Mouse (Mus musculus) liver, embryonic 15.5 days (tissue): ENCODE results near the gene Naa50. TPM values are rescaled to one million over a fixed set of nuclear protein-coding genes. Genes with fewer than 3 reads are reported as not detected.

Source experiments
- ATAC-seq: fragments of 200-750 bp; cut with Nextera tagmentation; 2 replicates; pipeline ENCODE4 v1.8.0; 2017; ENCODE audit warnings: moderate number of reproducible peaks, mild to moderate bottlenecking, moderate library complexity; ENCODE audit not compliant: insufficient read depth
- H3K27ac ChIP-seq: fragments of 300-500 bp; sonication (generic); replicated peaks from 2 replicates; pipeline ENCODE4 v1.5.1; 2015; ENCODE audit warnings: mild to moderate bottlenecking, inconsistent platforms
- H3K27me3 ChIP-seq: fragments of 300-500 bp; sonication (generic); 2 replicates; pipeline ENCODE4 v1.6.1; 2015; ENCODE audit warnings: mild to moderate bottlenecking, inconsistent platforms
- H3K36me3 ChIP-seq: fragments of 300-500 bp; sonication (generic); replicated peaks from 2 replicates; pipeline ENCODE4 v1.6.1; 2015; ENCODE audit warnings: moderate library complexity, mild to moderate bottlenecking, inconsistent platforms
- H3K4me1 ChIP-seq: fragments of 300-500 bp; sonication (generic); replicated peaks from 2 replicates; pipeline ENCODE4 v1.6.1; 2015; ENCODE audit warnings: inconsistent platforms
- H3K4me2 ChIP-seq: fragments of 300-500 bp; sonication (generic); 2 replicates; pipeline ENCODE4 v1.6.1; 2015; ENCODE audit warnings: moderate library complexity, mild to moderate bottlenecking, inconsistent platforms
- H3K4me3 ChIP-seq: fragments of 300-500 bp; sonication (generic); replicated peaks from 2 replicates; pipeline ENCODE4 v1.5.1; 2015; ENCODE audit warnings: mild to moderate bottlenecking, inconsistent platforms
- H3K9ac ChIP-seq: fragments of 300-500 bp; sonication (generic); 2 replicates; pipeline ENCODE4 v1.6.1; 2015; ENCODE audit warnings: moderate library complexity, mild to moderate bottlenecking, inconsistent platforms
- H3K9me3 ChIP-seq: fragments of 300-500 bp; sonication (generic); replicated peaks from 2 replicates; pipeline ENCODE4 v1.6.1; 2016; ENCODE audit warnings: inconsistent platforms
- WGBS: fragments of 180-500 bp; shearing (Covaris S2); methylation state at CpG from one replicate; pipeline ENCODE4 v1.1.7; 2015; ENCODE audit warnings: mixed read lengths; ENCODE audit not compliant: insufficient replicate concordance; 5-methylcytosine and 5-hydroxymethylcytosine counted together
- polyA plus RNA-seq: library from polyadenylated mRNA; unstranded; fragments of >200 nt; fragmentation: Nextera tagmentation; extraction: Ambion mirVana; gene quantifications from 2 replicates; pipeline ENCODE4 v1.2.1, GENCODE M21; 2015

Gene Naa50
- polyA plus RNA-seq, 1 experiment from 2014 or later, result 65.8 TPM

DNA sequence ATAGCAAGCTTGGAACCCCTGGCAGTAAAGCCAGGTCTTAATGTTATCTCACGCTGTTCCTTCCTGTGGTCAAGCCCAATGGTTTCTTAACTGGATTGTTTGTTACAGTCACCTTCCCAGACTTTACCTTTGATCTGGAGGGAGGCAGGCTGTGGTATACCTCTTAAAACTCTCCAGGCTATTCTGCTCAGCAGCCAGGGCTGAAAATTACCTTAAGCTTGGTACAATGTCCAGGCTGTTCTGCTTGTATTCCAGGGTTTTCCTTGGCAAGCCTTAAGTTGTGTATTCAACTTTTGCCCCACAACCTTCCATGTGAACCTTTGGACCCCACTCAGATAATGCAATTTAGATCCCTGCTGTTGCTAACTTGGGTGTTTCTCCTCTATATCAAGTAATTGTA lies 35.4 kb downstream of the Naa50 start:
- no peak for ATAC-seq
- H3K4me1 ChIP-seq, result peaks cover 58% of the 10 kb centered on the region
- WGBS, result 14% methylated on average over 1 of the region's 1 CpGs
- peak overlapping the region; percentile 94 for H3K4me3 ChIP-seq
- H3K36me3 ChIP-seq, result peaks cover 7% of the 10 kb centered on the region; the same call in 1 of the 2 replicates
- H3K4me2 ChIP-seq, result peak overlapping the region; percentile 77
- H3K9me3 ChIP-seq, result no peaks in the 10 kb centered on the region
- peak overlapping the region; percentile 93 for H3K27ac ChIP-seq
- H3K9ac ChIP-seq, result peak overlapping the region; percentile 47; the same call in 1 of the 2 replicates
- H3K27me3 ChIP-seq, result no peaks in the 10 kb centered on the region

DNA sequence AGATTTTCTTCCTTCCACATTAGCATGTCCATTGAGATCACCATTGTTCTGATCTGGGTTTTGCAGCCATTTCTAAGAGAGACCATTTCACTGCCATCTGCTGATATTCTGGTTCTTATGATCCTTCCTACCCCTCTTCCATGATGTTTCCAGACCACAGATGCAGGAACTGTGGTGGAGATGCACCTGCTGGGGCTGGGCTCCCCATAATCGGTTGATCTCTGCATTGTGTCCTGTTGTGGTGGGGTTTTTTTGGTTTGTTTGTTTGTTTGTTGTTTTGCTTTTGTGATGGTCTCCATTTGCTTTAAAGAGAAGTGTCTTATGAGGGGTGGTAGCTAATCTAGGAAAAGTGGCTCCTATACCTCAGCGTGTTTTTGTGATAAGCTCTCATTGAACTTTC lies 36.9 kb downstream of the Naa50 start:
- H3K9ac ChIP-seq, result no peak overlapping the region
- peak overlapping the region; percentile 41 for H3K4me2 ChIP-seq
- peaks cover 58% of the 10 kb centered on the region for H3K4me1 ChIP-seq
- WGBS, result 48% methylated on average over 2 of the region's 2 CpGs
- H3K27ac ChIP-seq, result peak overlapping the region; percentile 66
- H3K9me3 ChIP-seq, result no peaks in the 10 kb centered on the region
- ATAC-seq, result no peak
- H3K27me3 ChIP-seq, result no peaks in the 10 kb centered on the region
- H3K4me3 ChIP-seq, result no peak overlapping the region
- peaks cover 9% of the 10 kb centered on the region for H3K36me3 ChIP-seq

DNA sequence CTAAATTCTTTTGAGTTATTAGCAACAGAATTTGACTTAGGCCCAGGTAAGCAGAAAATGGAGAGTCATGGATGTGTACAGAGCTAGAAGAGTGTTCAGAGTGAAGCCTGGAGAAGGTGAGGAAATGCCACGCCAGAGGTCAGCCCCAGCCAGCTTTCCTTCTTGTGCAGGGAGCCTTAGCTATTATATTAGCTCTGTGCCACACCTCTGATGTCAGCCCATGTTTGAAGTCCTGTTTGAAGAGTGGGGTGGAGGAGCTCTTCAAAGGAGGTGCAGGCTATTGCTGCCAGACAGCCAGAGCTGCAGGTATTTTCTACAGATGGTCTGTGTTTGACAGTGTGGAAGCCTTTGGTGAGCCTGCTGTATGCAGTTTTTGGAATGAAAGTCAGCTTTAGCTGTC lies 38.9 kb downstream of the Naa50 start:
- no peak for ATAC-seq
- H3K4me2 ChIP-seq, result no peak overlapping the region
- 61% methylated on average over 1 of the region's 1 CpGs for WGBS

DNA sequence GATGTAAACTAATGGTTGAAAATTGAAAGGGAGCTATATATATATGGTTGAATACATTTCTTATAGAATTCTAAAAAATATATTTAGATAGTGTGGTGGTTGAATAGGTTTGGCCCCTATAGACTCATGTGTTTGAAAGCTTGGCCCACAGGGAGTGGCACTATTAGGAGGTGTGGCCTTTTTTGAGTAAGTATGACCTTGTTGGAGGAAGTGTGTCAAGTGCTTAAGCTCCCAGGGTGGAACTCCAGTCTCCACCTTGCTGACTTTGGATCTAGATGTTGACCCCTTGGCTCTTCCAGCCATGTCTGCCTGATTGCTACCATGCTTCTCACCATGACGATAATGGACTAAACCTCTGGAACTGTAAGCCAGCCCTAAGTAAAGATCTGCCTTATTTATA lies 43.0 kb downstream of the Naa50 start:
- H3K4me2 ChIP-seq, result no peak overlapping the region
- peaks cover 14% of the 10 kb centered on the region for H3K36me3 ChIP-seq
- WGBS, result 89% methylated on average over 1 of the region's 1 CpGs
- H3K27ac ChIP-seq, result no peak overlapping the region
- ATAC-seq, result no peak
- no peaks in the 10 kb centered on the region for H3K9me3 ChIP-seq
- no peaks in the 10 kb centered on the region for H3K27me3 ChIP-seq
- no peak overlapping the region for H3K4me3 ChIP-seq
- no peak overlapping the region for H3K9ac ChIP-seq
- peaks cover 17% of the 10 kb centered on the region for H3K4me1 ChIP-seq

More for the DNA sequence above, 38.9 kb downstream of the Naa50 start:
- Histone ChIP-seq H3K27ac (peak overlapping the region; percentile 45; the same call in 1 of the 2 replicates), H3K4me1 (peaks cover 57% of the 10 kb centered on the region), H3K36me3 (peaks cover 14% of the 10 kb centered on the region), H3K4me3 (no peak overlapping the region), H3K9ac (no peak overlapping the region), H3K27me3 (no peaks in the 10 kb centered on the region), H3K9me3 (no peaks in the 10 kb centered on the region)

DNA sequence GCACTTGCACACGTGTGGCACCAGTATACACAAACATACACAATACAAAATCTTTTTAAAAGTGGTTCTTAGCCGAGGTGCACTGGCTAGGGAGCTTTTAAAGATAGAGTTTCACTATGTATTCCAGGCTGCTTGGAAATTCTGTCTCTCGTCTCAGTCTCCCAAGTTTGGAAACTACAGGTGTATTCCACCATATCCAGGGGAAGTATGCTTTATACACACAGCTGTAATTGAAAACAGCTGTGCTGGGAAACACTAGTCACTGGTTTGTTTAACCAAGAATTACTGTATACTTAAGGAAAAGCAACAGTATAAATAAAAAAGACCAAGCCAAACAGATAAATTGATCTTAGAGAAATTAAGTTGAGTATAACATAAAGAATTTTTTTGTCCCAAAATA lies 45.1 kb downstream of the Naa50 start:
- no peak overlapping the region for H3K4me3 ChIP-seq
- H3K9me3 ChIP-seq, result 0 out of 2 replicates have a peak, but pooled peaks cover 3% of the 10 kb centered on the region
- no peak overlapping the region for H3K4me2 ChIP-seq
- H3K27ac ChIP-seq, result no peak overlapping the region
- no peak overlapping the region for H3K9ac ChIP-seq
- 80% methylated on average over 3 of the region's 3 CpGs for WGBS
- H3K4me1 ChIP-seq, result peaks cover 4% of the 10 kb centered on the region; the same call in 1 of the 2 replicates
- no peaks in the 10 kb centered on the region for H3K27me3 ChIP-seq
- no peak for ATAC-seq
- H3K36me3 ChIP-seq, result peaks cover 15% of the 10 kb centered on the region

DNA sequence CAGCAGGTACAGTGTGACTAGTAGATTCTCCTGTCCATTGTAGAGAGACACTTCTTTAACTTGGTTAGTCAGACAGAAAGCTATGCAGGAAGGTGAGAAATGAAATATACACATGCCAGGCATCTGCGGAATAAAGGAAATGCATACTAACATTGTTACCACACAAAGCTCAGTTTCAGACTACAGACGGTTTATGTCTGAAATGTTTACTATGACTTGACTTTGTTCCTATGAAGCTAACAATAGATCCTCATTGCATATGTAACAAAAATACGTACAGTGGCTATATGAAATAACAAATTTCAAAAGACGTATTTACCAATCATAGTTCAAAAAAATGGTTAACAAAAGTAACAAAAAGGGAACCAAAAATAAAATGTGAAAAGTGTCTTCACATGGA lies 47.5 kb downstream of the Naa50 start:
- peaks cover 6% of the 10 kb centered on the region for H3K4me1 ChIP-seq
- H3K36me3 ChIP-seq, result peaks cover 14% of the 10 kb centered on the region
- no peak overlapping the region for H3K9ac ChIP-seq
- H3K9me3 ChIP-seq, result 0 out of 2 replicates have a peak, but pooled peaks cover 3% of the 10 kb centered on the region
- ATAC-seq, result no peak
- no peaks in the 10 kb centered on the region for H3K27me3 ChIP-seq
- no peak overlapping the region for H3K4me3 ChIP-seq
- H3K4me2 ChIP-seq, result no peak overlapping the region
- 87% methylated on average over 4 of the region's 4 CpGs for WGBS
- no peak overlapping the region for H3K27ac ChIP-seq

DNA sequence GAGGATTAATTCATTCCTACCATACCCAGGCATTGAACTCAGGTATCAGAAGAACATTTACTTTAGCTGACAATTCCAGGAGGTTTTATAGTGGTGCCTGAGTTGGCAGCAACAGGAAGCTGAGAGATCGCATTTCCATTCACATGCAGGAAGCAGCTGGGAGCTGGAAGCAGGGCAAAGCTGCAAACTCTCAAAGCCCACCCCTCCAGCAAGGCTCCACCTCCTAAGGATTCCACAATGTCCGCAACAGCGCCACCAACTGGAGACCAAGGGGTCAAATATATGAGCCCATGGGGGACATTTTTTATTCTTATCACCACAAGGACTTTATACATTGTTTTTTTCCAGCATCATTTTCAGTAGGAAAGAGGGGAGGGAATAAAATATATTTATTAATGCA lies 49.1 kb downstream of the Naa50 start:
- 85% methylated on average over 3 of the region's 3 CpGs for WGBS
- peaks cover 3% of the 10 kb centered on the region; the same call in 1 of the 2 replicates for H3K4me1 ChIP-seq

DNA sequence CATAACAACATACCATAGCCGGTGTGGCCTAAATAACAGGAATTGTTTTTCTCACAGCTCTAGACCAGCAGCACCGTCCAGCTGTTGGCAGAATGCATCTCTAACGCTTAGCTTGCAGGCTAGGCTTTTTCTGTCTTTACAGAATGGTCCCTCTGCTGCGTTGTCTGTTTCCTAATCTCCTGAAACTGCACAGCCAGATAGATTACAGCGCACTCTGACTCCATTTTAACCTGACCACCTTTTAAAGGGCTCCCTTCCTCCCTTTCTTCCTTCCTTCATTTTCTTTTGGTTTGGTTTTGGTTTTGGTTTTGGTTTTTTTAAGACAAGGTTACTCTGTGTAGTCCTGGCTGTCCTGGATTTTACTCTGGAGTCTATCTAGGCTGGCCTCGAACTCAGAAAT lies 50.4 kb downstream of the Naa50 start:
- Histone ChIP-seq H3K9ac (no peak overlapping the region), H3K36me3 (peaks cover 14% of the 10 kb centered on the region), H3K4me1 (peaks cover 3% of the 10 kb centered on the region; the same call in 1 of the 2 replicates), H3K4me3 (no peak overlapping the region), H3K9me3 (0 out of 2 replicates have a peak, but pooled peaks cover 3% of the 10 kb centered on the region), H3K27ac (no peak overlapping the region), H3K4me2 (no peak overlapping the region), H3K27me3 (no peaks in the 10 kb centered on the region)
- ATAC-seq, result no peak
- 56% methylated on average over 6 of the region's 6 CpGs for WGBS

More for the DNA sequence above, 49.1 kb downstream of the Naa50 start:
- Histone ChIP-seq H3K4me2 (no peak overlapping the region), H3K4me3 (no peak overlapping the region), H3K27ac (no peak overlapping the region), H3K9ac (no peak overlapping the region), H3K9me3 (0 out of 2 replicates have a peak, but pooled peaks cover 3% of the 10 kb centered on the region), H3K27me3 (no peaks in the 10 kb centered on the region), H3K36me3 (peaks cover 14% of the 10 kb centered on the region)
- ATAC-seq, result no peak

DNA sequence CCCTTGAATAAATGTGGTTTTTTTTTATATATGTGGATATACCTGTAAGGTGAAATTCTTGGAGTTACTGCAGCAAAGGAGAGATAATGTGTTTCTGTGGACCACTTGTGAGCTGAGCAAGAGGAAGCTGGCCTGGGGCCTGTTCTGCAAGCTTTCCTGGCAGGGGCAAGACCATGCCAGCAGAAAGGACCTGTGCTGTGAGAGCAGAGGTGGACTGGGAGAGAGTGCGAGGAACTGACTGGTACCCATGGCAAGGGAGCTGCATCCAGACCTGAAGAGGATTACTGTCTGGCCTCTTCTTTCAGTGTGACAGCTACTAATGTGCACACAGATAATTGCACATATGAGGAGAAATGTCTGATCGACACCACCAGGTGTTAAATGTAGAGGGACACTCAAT lies 51.3 kb downstream of the Naa50 start:
- Histone ChIP-seq H3K27ac (no peak overlapping the region), H3K9me3 (0 out of 2 replicates have a peak, but pooled peaks cover 3% of the 10 kb centered on the region), H3K4me2 (no peak overlapping the region), H3K36me3 (peaks cover 14% of the 10 kb centered on the region), H3K9ac (no peak overlapping the region), H3K4me3 (no peak overlapping the region), H3K27me3 (no peaks in the 10 kb centered on the region), H3K4me1 (peaks cover 3% of the 10 kb centered on the region; the same call in 1 of the 2 replicates)
- 73% methylated on average over 2 of the region's 2 CpGs for whole genome bisulfite sequencing
- ATAC-seq, result no peak

DNA sequence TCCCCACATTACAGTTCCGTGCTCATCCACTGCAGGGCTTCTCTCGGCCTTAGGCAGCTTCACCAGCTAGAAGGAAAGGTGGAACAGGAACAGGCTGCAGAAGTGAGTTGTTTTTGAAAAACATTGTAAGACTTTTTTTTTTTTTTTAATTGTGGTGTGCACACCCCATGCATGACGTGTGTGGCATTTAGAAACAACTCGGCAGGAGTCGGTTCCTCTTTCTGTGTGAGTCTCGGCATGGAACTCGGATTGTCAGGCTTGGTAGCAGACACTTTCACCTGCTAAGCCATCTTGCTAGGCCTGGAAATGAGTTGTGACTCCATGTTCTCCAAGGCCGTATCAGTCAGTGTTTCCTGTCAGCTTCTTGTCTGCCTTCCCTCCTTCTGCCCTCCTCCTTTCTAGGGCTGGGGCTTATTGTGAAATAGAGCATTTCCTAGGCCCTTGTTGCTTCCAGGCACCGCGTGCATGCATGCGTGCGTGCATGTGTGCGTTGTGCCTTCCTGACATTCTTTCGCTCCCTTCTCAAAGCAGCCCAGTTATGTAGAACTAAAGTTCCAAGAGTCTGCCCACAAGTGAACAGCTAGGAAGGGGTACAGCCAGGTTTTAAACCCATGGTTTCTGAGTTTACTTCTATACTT lies 59.6 kb downstream of the Naa50 start:
- H3K27me3 ChIP-seq, result no peaks in the 10 kb centered on the region
- no peak overlapping the region for H3K4me3 ChIP-seq
- peaks cover 47% of the 10 kb centered on the region for H3K36me3 ChIP-seq
- H3K9ac ChIP-seq, result no peak overlapping the region
- WGBS, result 68% methylated on average over 14 of the region's 14 CpGs
- ATAC-seq, result no peak
- H3K4me2 ChIP-seq, result no peak overlapping the region
- no peaks in the 10 kb centered on the region for H3K9me3 ChIP-seq
- H3K27ac ChIP-seq, result no peak overlapping the region
- no peaks in the 10 kb centered on the region for H3K4me1 ChIP-seq

DNA sequence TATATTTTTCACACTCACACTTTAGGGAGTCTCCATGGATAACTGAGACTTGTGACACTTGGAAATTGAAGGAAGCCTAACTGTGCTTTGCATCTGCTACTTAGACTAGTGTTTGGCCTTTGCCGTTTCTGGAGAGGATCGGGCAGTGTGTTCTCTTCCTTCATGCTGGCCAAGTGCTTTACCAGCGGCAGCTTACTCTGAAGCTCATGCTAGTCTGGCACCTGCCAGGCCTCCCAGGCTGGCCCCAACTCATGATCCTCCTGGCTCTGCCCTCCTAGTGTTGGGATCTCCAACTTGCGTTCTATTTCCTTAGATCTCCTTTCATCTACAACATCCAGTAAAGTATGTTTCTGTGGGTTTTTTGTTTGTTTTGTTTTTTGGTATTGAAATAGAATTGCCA lies 60.5 kb downstream of the Naa50 start:
- no peaks in the 10 kb centered on the region for H3K4me1 ChIP-seq
- H3K4me2 ChIP-seq, result no peak overlapping the region
- no peak overlapping the region for H3K27ac ChIP-seq
- no peak overlapping the region for H3K9ac ChIP-seq
- no peak for ATAC-seq
- no peaks in the 10 kb centered on the region for H3K9me3 ChIP-seq
- H3K36me3 ChIP-seq, result peaks cover 52% of the 10 kb centered on the region
- WGBS, result 86% methylated on average over 4 of the region's 4 CpGs
- H3K4me3 ChIP-seq, result no peak overlapping the region
- no peaks in the 10 kb centered on the region for H3K27me3 ChIP-seq

DNA sequence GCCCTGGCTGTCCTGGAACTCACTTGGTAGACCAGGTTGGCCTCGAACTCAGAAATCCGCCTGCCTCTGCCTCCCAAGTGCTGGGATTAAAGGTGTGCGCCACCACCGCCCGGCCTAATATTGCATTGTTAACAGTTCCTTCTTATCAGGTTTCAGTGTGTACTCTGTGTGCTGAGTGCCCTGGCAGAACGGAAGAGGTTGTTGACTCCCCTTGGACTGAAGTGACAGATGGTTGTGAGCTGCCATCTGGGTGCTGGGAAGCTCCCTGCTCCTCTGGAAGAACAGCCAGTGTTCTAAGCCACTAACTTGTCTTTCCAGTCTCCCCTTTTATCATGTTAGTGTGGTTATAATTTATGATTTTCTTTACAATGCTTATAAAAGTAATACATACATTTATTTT lies 64.7 kb downstream of the Naa50 start:
- Histone ChIP-seq H3K9me3 (no peaks in the 10 kb centered on the region), H3K9ac (no peak overlapping the region), H3K4me3 (no peak overlapping the region), H3K27me3 (no peaks in the 10 kb centered on the region), H3K4me2 (no peak overlapping the region), H3K27ac (no peak overlapping the region), H3K36me3 (peaks cover 84% of the 10 kb centered on the region), H3K4me1 (no peaks in the 10 kb centered on the region)
- ATAC-seq, result no peak
- 60% methylated on average over 6 of the region's 6 CpGs for WGBS
